Mouse (Mus musculus) lung, postnatal 25 days (tissue): Measurements from ENCODE around the gene Tmem205.

Source experiments
- DNase-seq: peaks from one replicate; pipeline ENCODE4 v3.0.0; 2022; ENCODE audit warnings: low spot score

Tmem205 gene

GRCm38 (mm10) chr9:21927208-21927753 is at the start of gene Tmem205, which contains the start of gene Ccdc159:
Gene Tmem205, minus strand, starts transcription at chr9:21927556.
Gene Ccdc159, plus strand, starts transcription at chr9:21927471.
- peak; percentile 97 for DNase-seq

GRCm38 (mm10) chr9:21976626-21977175 is 49.3 kb upstream of the Tmem205 start:
- no peak for DNase-seq

GRCm38 (mm10) chr9:21969304-21969703 is 41.9 kb upstream of the Tmem205 start:
- no peak for DNase-seq

- no peak for DNase-seq
Observed at GRCm38 (mm10) chr9:21968883-21969282, 41.5 kb upstream of the Tmem205 start.

GRCm38 (mm10) chr9:21963417-21963816 is 36.1 kb upstream of the Tmem205 start, which contains the start of gene Epor:
Gene Epor, minus strand, starts transcription at chr9:21963506.
- no peak for DNase-seq

- peak; percentile 56 for DNase-seq
Observed at GRCm38 (mm10) chr9:21962416-21963059, 35.2 kb upstream of the Tmem205 start.

GRCm38 (mm10) chr9:21962010-21962409 is 34.7 kb upstream of the Tmem205 start:
- no peak for DNase-seq

- DNase-seq: no peak
Observed at GRCm38 (mm10) chr9:21961366-21961980, 34.1 kb upstream of the Tmem205 start.

GRCm38 (mm10) chr9:21960558-21961208 is 33.3 kb upstream of the Tmem205 start:
- peak; percentile 29 for DNase-seq

GRCm38 (mm10) chr9:21960135-21960534 is 32.8 kb upstream of the Tmem205 start:
- no peak for DNase-seq

GRCm38 (mm10) chr9:21959244-21959643 is 31.9 kb upstream of the Tmem205 start:
- DNase-seq: no peak

GRCm38 (mm10) chr9:21958372-21958771 is 31.0 kb upstream of the Tmem205 start:
- DNase-seq: no peak

- peak; percentile 99 for DNase-seq
Observed at GRCm38 (mm10) chr9:21955570-21956281, 28.4 kb upstream of the Tmem205 start, which contains the start of gene Swsap1. Gene Swsap1, plus strand, starts transcription at chr9:21955755.

GRCm38 (mm10) chr9:21955225-21955569 is 27.8 kb upstream of the Tmem205 start:
- DNase-seq: no peak

- DNase-seq: no peak
Observed at GRCm38 (mm10) chr9:21954635-21955034, 27.3 kb upstream of the Tmem205 start.

GRCm38 (mm10) chr9:21953600-21953999 is 26.2 kb upstream of the Tmem205 start:
- DNase-seq: no peak

GRCm38 (mm10) chr9:21951977-21952376 is 24.6 kb upstream of the Tmem205 start:
- DNase-seq: no peak

- peak; percentile 49 for DNase-seq
Observed at GRCm38 (mm10) chr9:21950322-21950721, 23.0 kb upstream of the Tmem205 start.

GRCm38 (mm10) chr9:21948790-21949189 is 21.4 kb upstream of the Tmem205 start:
- DNase-seq: no peak

GRCm38 (mm10) chr9:21948146-21948545 is 20.8 kb upstream of the Tmem205 start:
- DNase-seq: no peak

GRCm38 (mm10) chr9:21947540-21948130 is 20.3 kb upstream of the Tmem205 start:
- no peak for DNase-seq
